Mouse (Mus musculus): ENCODE results near the gene Hvcn1. TPM values are rescaled to one million over a fixed set of nuclear protein-coding genes. Genes with fewer than 3 reads are reported as not detected.

Gene Hvcn1
- polyA plus RNA-seq, 1 experiment from 2014 or later, result 4.7 TPM

DNA sequence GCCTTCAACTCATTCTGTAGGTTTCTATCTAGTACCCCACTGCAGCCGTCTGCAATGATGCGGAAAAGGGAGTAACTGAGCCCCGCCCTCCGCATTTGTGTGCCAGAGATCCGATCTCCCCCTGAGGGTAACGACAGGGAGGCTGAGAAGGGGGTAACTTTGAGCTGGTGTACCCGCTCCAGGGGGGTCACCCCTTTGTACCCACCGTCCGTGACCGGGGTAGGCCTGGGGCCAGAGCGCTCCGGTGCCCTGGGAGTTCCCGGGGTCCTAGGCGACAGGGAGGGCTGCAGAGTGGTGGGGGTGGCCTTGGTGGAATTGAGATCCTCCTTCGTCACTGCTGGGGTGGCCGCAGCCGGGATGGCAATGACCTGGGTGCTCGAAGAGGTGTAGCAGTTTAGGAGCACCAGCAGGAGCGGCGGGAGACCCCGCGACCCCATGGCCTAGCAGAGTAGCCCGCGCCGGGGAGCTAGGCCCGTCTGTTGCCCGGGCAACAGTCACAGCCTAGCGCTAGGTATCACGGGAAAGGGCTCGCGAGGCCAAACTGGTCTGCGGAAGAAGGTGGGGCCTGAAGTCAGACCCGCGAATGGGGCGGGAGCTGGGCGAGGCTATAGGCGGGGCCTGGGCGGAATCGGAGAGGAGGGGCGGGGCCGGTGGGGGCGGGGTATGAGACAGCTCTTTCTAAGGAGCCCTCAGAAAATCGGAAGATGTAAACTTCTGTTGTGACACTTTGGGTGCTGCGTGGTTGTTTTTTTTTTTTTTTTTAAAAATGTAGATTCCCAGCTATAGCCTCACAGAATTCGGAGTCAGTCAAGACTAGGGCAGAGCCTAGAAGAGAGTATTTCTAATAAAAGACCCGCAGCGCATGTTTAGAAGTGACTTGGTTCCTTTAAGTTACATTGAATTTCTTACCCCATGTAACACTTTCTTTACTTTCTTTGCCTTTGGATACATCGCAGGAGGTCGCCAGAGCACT lies 57.6 kb downstream of the Hvcn1 start, which contains the start of gene Tctn1:
Gene Tctn1, minus strand, starts transcription at position 528 of the 973 bp plus-strand sequence.
- Histone ChIP-seq H3K9me3 (ENCODE audit: control insufficient read depth, low read length) (no peaks in the 10 kb centered on the region), H3K27me3 (replicated peaks; ENCODE audit: control insufficient read depth, insufficient read depth, low read length) (no peaks in the 10 kb centered on the region), H3K4me1 (replicated peaks; ENCODE audit: control insufficient read depth, insufficient read depth, low read length) (peaks cover 11% of the 10 kb centered on the region; the same call in 1 of the 2 replicates), H3K4me3 (ENCODE audit: low read depth, low read length) (peak within 1 kb of the TSS; percentile 90), H3K36me3 (ENCODE audit: control insufficient read depth, insufficient read depth, low read length) (peaks cover 11% of the 10 kb centered on the region), H3K9ac (ENCODE audit: low read length) (peak within 1 kb of the TSS; percentile 74), H3K27ac (ENCODE audit: low read depth) (no peak within 1 kb of the TSS), H3K4me2 (ENCODE audit: low read length) (peak within 1 kb of the TSS; percentile 69)
- peak; percentile 95 for DNase-seq (ENCODE audit: low spot score)
- ATAC-seq (replicated peaks; ENCODE audit: low FRiP score, low TSS enrichment, low read depth), result peak; percentile 97
- WGBS, result 1% methylated on average over 49 of the region's 49 CpGs

DNA sequence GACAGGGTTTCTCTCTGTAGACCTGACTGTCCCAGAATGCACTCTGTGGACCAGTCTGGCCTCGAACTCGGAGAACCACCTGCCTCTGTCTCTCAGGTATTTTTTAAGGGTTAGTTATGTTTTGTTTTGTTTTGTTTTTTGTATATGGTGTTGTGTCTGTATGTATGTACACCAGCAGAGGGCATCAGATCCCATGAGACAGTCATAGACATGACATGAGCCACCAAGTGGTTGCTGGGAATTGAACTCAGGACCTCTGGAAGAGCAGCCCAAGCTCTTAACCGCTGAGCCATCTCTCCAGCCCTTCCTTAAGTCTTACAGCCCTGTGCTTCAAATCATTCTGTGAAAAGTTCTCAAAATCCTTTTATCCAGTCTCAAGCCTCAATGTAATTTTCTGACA lies 58.6 kb downstream of the Hvcn1 start:
- Histone ChIP-seq H3K4me2 (ENCODE audit: low read length) (no peak overlapping the region), H3K4me3 (ENCODE audit: low read depth, low read length) (no peak overlapping the region), H3K4me1 (replicated peaks; ENCODE audit: control insufficient read depth, insufficient read depth, low read length) (peaks cover 11% of the 10 kb centered on the region; the same call in 1 of the 2 replicates), H3K9me3 (ENCODE audit: control insufficient read depth, low read length) (no peaks in the 10 kb centered on the region), H3K36me3 (ENCODE audit: control insufficient read depth, insufficient read depth, low read length) (peaks cover 5% of the 10 kb centered on the region), H3K27me3 (replicated peaks; ENCODE audit: control insufficient read depth, insufficient read depth, low read length) (no peaks in the 10 kb centered on the region), H3K27ac (ENCODE audit: low read depth) (no peak overlapping the region), H3K9ac (ENCODE audit: low read length) (no peak overlapping the region)
- ATAC-seq (replicated peaks; ENCODE audit: low FRiP score, low TSS enrichment, low read depth) (no peak), DNase-seq (ENCODE audit: low spot score) (no peak)
- WGBS, result 70% methylated on average over 3 of the region's 3 CpGs

- Histone ChIP-seq H3K9ac (ENCODE audit: low read length) (no peak overlapping the region), H3K4me2 (ENCODE audit: low read length) (no peak overlapping the region), H3K27me3 (replicated peaks; ENCODE audit: control insufficient read depth, insufficient read depth, low read length) (no peaks in the 10 kb centered on the region), H3K4me3 (ENCODE audit: low read depth, low read length) (no peak overlapping the region), H3K27ac (ENCODE audit: low read depth) (no peak overlapping the region), H3K4me1 (replicated peaks; ENCODE audit: control insufficient read depth, insufficient read depth, low read length) (peaks cover 11% of the 10 kb centered on the region; the same call in 1 of the 2 replicates), H3K9me3 (ENCODE audit: control insufficient read depth, low read length) (no peaks in the 10 kb centered on the region), H3K36me3 (ENCODE audit: control insufficient read depth, insufficient read depth, low read length) (no peaks in the 10 kb centered on the region; the same call in 1 of the 2 replicates)
- WGBS, result 93% methylated on average over 2 of the region's 2 CpGs
- DNase-seq (ENCODE audit: low spot score) (no peak), ATAC-seq (replicated peaks; ENCODE audit: low FRiP score, low TSS enrichment, low read depth) (no peak)
Measured at GRCm38 (mm10) chr5:122265942-122266341, 59.3 kb downstream of the Hvcn1 start.

GRCm38 (mm10) chr5:122267136-122267535 lies 60.5 kb downstream of the Hvcn1 start:
- no peak overlapping the region for H3K4me3 ChIP-seq (ENCODE audit: low read depth, low read length)
- H3K4me1 ChIP-seq (replicated peaks; ENCODE audit: control insufficient read depth, insufficient read depth, low read length), result peaks cover 11% of the 10 kb centered on the region; the same call in 1 of the 2 replicates
- no peaks in the 10 kb centered on the region for H3K9me3 ChIP-seq (ENCODE audit: control insufficient read depth, low read length)
- H3K4me2 ChIP-seq (ENCODE audit: low read length), result no peak overlapping the region
- no peak overlapping the region for H3K27ac ChIP-seq (ENCODE audit: low read depth)
- ATAC-seq (replicated peaks; ENCODE audit: low FRiP score, low TSS enrichment, low read depth), result no peak
- 63% methylated on average over 7 of the region's 7 CpGs for WGBS
- DNase-seq (ENCODE audit: low spot score), result no peak
- H3K36me3 ChIP-seq (ENCODE audit: control insufficient read depth, insufficient read depth, low read length), result no peaks in the 10 kb centered on the region
- no peak overlapping the region for H3K9ac ChIP-seq (ENCODE audit: low read length)
- H3K27me3 ChIP-seq (replicated peaks; ENCODE audit: control insufficient read depth, insufficient read depth, low read length), result no peaks in the 10 kb centered on the region

GRCm38 (mm10) chr5:122267899-122268298 lies 61.3 kb downstream of the Hvcn1 start:
- ATAC-seq (replicated peaks; ENCODE audit: low FRiP score, low TSS enrichment, low read depth), result no peak
- DNase-seq (ENCODE audit: low spot score), result peak; percentile 90

DNA sequence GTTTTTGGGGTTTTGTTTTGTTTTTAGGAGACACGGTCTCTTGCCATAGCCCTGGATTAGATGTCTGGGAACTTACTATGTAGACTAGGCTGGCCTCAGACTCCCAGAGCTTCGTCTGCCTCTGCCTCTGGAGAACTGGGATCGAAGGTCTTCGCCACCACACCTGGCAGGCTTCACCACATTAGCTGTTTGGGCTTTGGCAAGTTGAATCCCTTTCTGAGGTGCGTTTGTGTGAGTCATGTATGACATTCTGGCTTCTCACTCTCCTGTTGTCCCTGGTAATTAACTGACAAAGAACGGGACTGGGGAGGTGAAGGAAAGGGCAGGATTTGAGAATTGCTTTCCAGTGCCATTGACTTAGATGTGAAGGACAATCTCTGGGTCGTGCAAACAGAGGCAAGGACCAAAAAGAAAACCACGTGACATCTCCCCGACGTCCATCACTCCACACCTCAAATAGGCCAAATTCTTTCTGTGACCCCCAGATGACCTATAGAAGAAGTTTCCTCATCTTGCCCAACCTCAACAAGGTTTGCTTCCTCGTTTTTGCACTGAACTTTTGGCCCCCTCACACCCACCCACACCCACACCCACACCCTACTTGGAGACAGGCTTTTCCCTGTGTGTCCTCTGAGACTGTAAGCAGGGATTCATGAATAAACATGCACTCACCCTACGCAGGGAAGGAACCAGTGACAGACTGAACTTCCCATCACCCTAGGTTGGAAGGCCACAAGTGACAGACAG lies 62.4 kb downstream of the Hvcn1 start:
- H3K9ac ChIP-seq (ENCODE audit: low read length), result no peak overlapping the region
- 0 out of 2 replicates have a peak overlapping the region, but pooled peaks have one; percentile 20 for H3K27ac ChIP-seq (ENCODE audit: low read depth)
- no peak overlapping the region for H3K4me2 ChIP-seq (ENCODE audit: low read length)
- 53% methylated on average over 12 of the region's 12 CpGs for WGBS
- H3K27me3 ChIP-seq (replicated peaks; ENCODE audit: control insufficient read depth, insufficient read depth, low read length), result no peaks in the 10 kb centered on the region
- ATAC-seq (replicated peaks; ENCODE audit: low FRiP score, low TSS enrichment, low read depth), result 0 out of 2 replicates have a peak, but pooled peaks have one; percentile 25
- H3K9me3 ChIP-seq (ENCODE audit: control insufficient read depth, low read length), result no peaks in the 10 kb centered on the region
- no peak overlapping the region for H3K4me3 ChIP-seq (ENCODE audit: low read depth, low read length)
- H3K36me3 ChIP-seq (ENCODE audit: control insufficient read depth, insufficient read depth, low read length), result no peaks in the 10 kb centered on the region
- DNase-seq (ENCODE audit: low spot score), result no peak
- H3K4me1 ChIP-seq (replicated peaks; ENCODE audit: control insufficient read depth, insufficient read depth, low read length), result 0 out of 2 replicates have a peak, but pooled peaks cover 3% of the 10 kb centered on the region

More at GRCm38 (mm10) chr5:122267899-122268298, 61.3 kb downstream of the Hvcn1 start:
- Histone ChIP-seq H3K27me3 (replicated peaks; ENCODE audit: control insufficient read depth, insufficient read depth, low read length) (no peaks in the 10 kb centered on the region), H3K36me3 (ENCODE audit: control insufficient read depth, insufficient read depth, low read length) (no peaks in the 10 kb centered on the region), H3K9me3 (ENCODE audit: control insufficient read depth, low read length) (no peaks in the 10 kb centered on the region), H3K27ac (ENCODE audit: low read depth) (no peak overlapping the region), H3K9ac (ENCODE audit: low read length) (no peak overlapping the region), H3K4me3 (ENCODE audit: low read depth, low read length) (no peak overlapping the region), H3K4me1 (replicated peaks; ENCODE audit: control insufficient read depth, insufficient read depth, low read length) (peaks cover 11% of the 10 kb centered on the region; the same call in 1 of the 2 replicates), H3K4me2 (ENCODE audit: low read length) (no peak overlapping the region)
- WGBS, result 31% methylated on average over 5 of the region's 5 CpGs

DNA sequence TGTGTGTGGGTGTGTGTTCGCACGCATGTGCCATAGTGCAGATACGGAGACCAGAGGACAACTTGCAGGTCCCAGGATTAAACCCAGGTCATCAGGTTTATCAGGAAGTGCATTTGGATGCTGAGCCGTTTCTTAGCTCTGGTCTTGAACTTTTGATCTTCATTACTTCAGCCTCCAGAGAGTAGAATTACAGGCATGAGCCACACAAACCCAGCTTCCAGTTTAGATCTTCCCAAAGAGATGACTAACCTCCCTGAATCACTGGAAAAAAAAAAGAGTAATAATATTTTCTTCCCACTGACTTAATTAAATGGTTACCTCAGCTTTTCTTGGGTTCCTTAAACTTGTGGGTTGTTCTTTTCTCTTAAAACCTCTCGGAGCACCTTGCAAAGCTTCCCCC lies 66.2 kb downstream of the Hvcn1 start:
- H3K36me3 ChIP-seq (ENCODE audit: control insufficient read depth, insufficient read depth, low read length), result no peaks in the 10 kb centered on the region
- H3K4me3 ChIP-seq (ENCODE audit: low read depth, low read length), result no peak overlapping the region
- no peaks in the 10 kb centered on the region for H3K9me3 ChIP-seq (ENCODE audit: control insufficient read depth, low read length)
- 81% methylated on average over 5 of the region's 5 CpGs for WGBS
- H3K27ac ChIP-seq (ENCODE audit: low read depth), result no peak overlapping the region
- no peak overlapping the region for H3K9ac ChIP-seq (ENCODE audit: low read length)
- DNase-seq (ENCODE audit: low spot score), result no peak
- no peak for ATAC-seq (replicated peaks; ENCODE audit: low FRiP score, low TSS enrichment, low read depth)
- no peak overlapping the region for H3K4me2 ChIP-seq (ENCODE audit: low read length)
- H3K4me1 ChIP-seq (replicated peaks; ENCODE audit: control insufficient read depth, insufficient read depth, low read length), result no peaks in the 10 kb centered on the region
- no peaks in the 10 kb centered on the region for H3K27me3 ChIP-seq (replicated peaks; ENCODE audit: control insufficient read depth, insufficient read depth, low read length)

DNA sequence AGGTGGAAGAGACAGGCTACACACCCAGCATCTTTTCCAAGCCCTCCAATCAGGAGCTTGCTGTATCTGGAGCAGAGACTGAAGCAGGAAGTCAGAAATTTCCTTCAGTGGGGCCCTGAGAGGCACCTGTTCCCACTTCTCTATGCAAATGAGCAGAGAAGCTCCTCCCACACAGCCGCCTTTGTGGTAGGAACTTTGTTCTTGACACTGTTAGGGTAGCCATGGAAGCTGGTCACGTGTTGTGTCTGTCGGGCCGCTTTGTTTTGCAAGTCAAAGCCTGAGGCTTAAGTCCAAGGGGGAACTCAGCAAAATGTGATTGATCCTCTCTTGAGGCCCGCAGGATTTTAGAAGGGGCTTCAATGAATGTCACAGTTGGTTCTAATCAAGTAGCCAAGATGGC lies 68.2 kb downstream of the Hvcn1 start:
- no peak for DNase-seq (ENCODE audit: low spot score)
- no peak overlapping the region for H3K9ac ChIP-seq (ENCODE audit: low read length)
- H3K27ac ChIP-seq (ENCODE audit: low read depth), result no peak overlapping the region
- no peak for ATAC-seq (replicated peaks; ENCODE audit: low FRiP score, low TSS enrichment, low read depth)
- 40% methylated on average over 5 of the region's 5 CpGs for WGBS
- H3K4me2 ChIP-seq (ENCODE audit: low read length), result no peak overlapping the region
- no peaks in the 10 kb centered on the region for H3K27me3 ChIP-seq (replicated peaks; ENCODE audit: control insufficient read depth, insufficient read depth, low read length)
- no peaks in the 10 kb centered on the region for H3K36me3 ChIP-seq (ENCODE audit: control insufficient read depth, insufficient read depth, low read length)
- H3K4me1 ChIP-seq (replicated peaks; ENCODE audit: control insufficient read depth, insufficient read depth, low read length), result no peaks in the 10 kb centered on the region
- H3K9me3 ChIP-seq (ENCODE audit: control insufficient read depth, low read length), result no peaks in the 10 kb centered on the region
- H3K4me3 ChIP-seq (ENCODE audit: low read depth, low read length), result no peak overlapping the region
